Mouse (Mus musculus) intestine, embryonic 14.5 days (tissue): ENCODE measurements around the gene Bag5. TPM values are rescaled to one million over a fixed set of nuclear protein-coding genes. Genes with fewer than 3 reads are reported as not detected.

ENCODE experiments used
- ATAC-seq: fragments of 200-750 bp; cut with Nextera tagmentation; replicated peaks from 2 replicates; pipeline ENCODE4 v1.8.0; 2017; ENCODE audit warnings: low read depth, moderate number of reproducible peaks, moderate TSS enrichment, moderate library complexity; ENCODE audit not compliant: low FRiP score, low TSS enrichment
- DNase-seq: peaks from one replicate; pipeline ENCODE4 v3.0.0-alpha.2; 2018; ENCODE audit warnings: low spot score
- H3K27ac ChIP-seq: fragments of 300-500 bp; sonication (generic); 2 replicates; pipeline ENCODE4 v1.5.1; 2014; ENCODE audit warnings: low read depth, mild to moderate bottlenecking, control low read depth
- H3K27me3 ChIP-seq: fragments of 300-500 bp; sonication (generic); replicated peaks from 2 replicates; pipeline ENCODE4 v1.6.1; 2014; ENCODE audit warnings: low read length, control low read depth; ENCODE audit not compliant: control insufficient read depth, insufficient read depth
- H3K36me3 ChIP-seq: fragments of 300-500 bp; sonication (generic); 2 replicates; pipeline ENCODE4 v1.6.1; 2014; ENCODE audit warnings: low read length, control low read depth; ENCODE audit not compliant: control insufficient read depth, insufficient read depth
- H3K4me1 ChIP-seq: fragments of 300-500 bp; sonication (generic); replicated peaks from 2 replicates; pipeline ENCODE4 v1.6.1; 2014; ENCODE audit warnings: low read length, control low read depth, mixed read lengths; ENCODE audit not compliant: control insufficient read depth, insufficient read depth
- H3K4me2 ChIP-seq: fragments of 300-500 bp; sonication (generic); 2 replicates; pipeline ENCODE4 v1.6.1; 2014; ENCODE audit warnings: low read length
- H3K4me3 ChIP-seq: fragments of 300-500 bp; sonication (generic); 2 replicates; pipeline ENCODE4 v1.5.1; 2014; ENCODE audit warnings: low read depth, low read length, control low read depth, mixed read lengths
- H3K9ac ChIP-seq: fragments of 300-500 bp; sonication (generic); 2 replicates; pipeline ENCODE4 v1.6.1; 2014; ENCODE audit warnings: mild to moderate bottlenecking, low read length
- H3K9me3 ChIP-seq: fragments of 300-500 bp; sonication (generic); 2 replicates; pipeline ENCODE4 v1.6.1; 2016; ENCODE audit warnings: low read length, control low read depth; ENCODE audit not compliant: control insufficient read depth
- WGBS: fragments of 180-500 bp; shearing (Covaris S2); extraction: QIAGEN DNeasy Blood & Tissue Kit; methylation state at CpG from one replicate; pipeline ENCODE4 v1.1.7; 2014; 5-methylcytosine and 5-hydroxymethylcytosine counted together
- polyA plus RNA-seq: library from polyadenylated mRNA; unstranded; fragments of >200 nt; fragmentation: Nextera tagmentation; extraction: Ambion mirVana; gene quantifications from 2 replicates; pipeline ENCODE4 v1.2.1, GENCODE M21; 2014

The Bag5 gene
- 52.4 and 54.6 TPM in 2 replicates for polyA plus RNA-seq

GRCm38 (mm10) chr12:111713004-111713651, at the start of gene Bag5, which contains the start of gene Apopt1:
TSS of gene Bag5 (minus strand) at chr12:111713257.
TSS of gene Apopt1 (plus strand) at chr12:111713261.
- H3K9me3 ChIP-seq = no peaks in the 10 kb centered on the region
- under 1% methylated on average over 54 of the region's 86 CpGs for WGBS

GRCm38 (mm10) chr12:111760306-111760908, 47.4 kb upstream of the Bag5 start:
- no peaks in the 10 kb centered on the region for H3K9me3 ChIP-seq
- H3K9ac ChIP-seq = no peak overlapping the region
- ATAC-seq (no peak), DNase-seq (no peak)
- H3K27me3 ChIP-seq = no peaks in the 10 kb centered on the region
- WGBS = 53% methylated on average over 7 of the region's 7 CpGs
- H3K36me3 ChIP-seq = peaks cover 17% of the 10 kb centered on the region; the same call in 1 of the 2 replicates
- H3K27ac ChIP-seq = no peak overlapping the region
- peaks cover 21% of the 10 kb centered on the region for H3K4me1 ChIP-seq
- peak overlapping the region; percentile 65 for H3K4me2 ChIP-seq
- peak overlapping the region; percentile 83 for H3K4me3 ChIP-seq

More at GRCm38 (mm10) chr12:111713004-111713651, at the start of gene Bag5, which contains the start of gene Apopt1:
- ATAC-seq = peak; percentile 93
- H3K27ac ChIP-seq = peak within 1 kb of the TSS; percentile 62
- peak within 1 kb of the TSS; percentile 91 for H3K9ac ChIP-seq
- peaks cover 32% of the 10 kb centered on the region for H3K36me3 ChIP-seq
- H3K4me2 ChIP-seq = peak within 1 kb of the TSS; percentile 77
- H3K4me3 ChIP-seq = peak within 1 kb of the TSS; percentile 84
- peak; percentile 90 for DNase-seq
- H3K27me3 ChIP-seq = no peaks in the 10 kb centered on the region
- peaks cover 13% of the 10 kb centered on the region for H3K4me1 ChIP-seq

- 2% methylated on average over 35 of the region's 35 CpGs for WGBS
These were observed 46.4 kb upstream of the Bag5 start for GRCm38 (mm10) chr12:111759176-111760061.

GRCm38 (mm10) chr12:111758381-111759175, 45.5 kb upstream of the Bag5 start, which contains the start of gene Klc1:
TSS of gene Klc1 (plus strand) at chr12:111758849.
- H3K9ac ChIP-seq = peak within 1 kb of the TSS; percentile 91
- DNase-seq = peak; percentile 86
- H3K4me3 ChIP-seq = peak within 1 kb of the TSS; percentile 83
- peaks cover 20% of the 10 kb centered on the region for H3K4me1 ChIP-seq
- peak within 1 kb of the TSS; percentile 65 for H3K4me2 ChIP-seq
- WGBS = under 1% methylated on average over 68 of the region's 85 CpGs
- no peaks in the 10 kb centered on the region for H3K27me3 ChIP-seq
- H3K36me3 ChIP-seq = peaks cover 12% of the 10 kb centered on the region; the same call in 1 of the 2 replicates
- peak within 1 kb of the TSS; percentile 72 for H3K27ac ChIP-seq
- no peaks in the 10 kb centered on the region for H3K9me3 ChIP-seq
- ATAC-seq = peak; percentile 69

More at GRCm38 (mm10) chr12:111759176-111760061, 46.4 kb upstream of the Bag5 start:
- ATAC-seq (peak; percentile 41), DNase-seq (peak; percentile 60)
- Histone ChIP-seq H3K27ac (peak overlapping the region; percentile 72), H3K4me3 (peak overlapping the region; percentile 83), H3K4me2 (peak overlapping the region; percentile 65), H3K36me3 (peaks cover 17% of the 10 kb centered on the region; the same call in 1 of the 2 replicates), H3K4me1 (peaks cover 20% of the 10 kb centered on the region), H3K9ac (peak overlapping the region; percentile 91), H3K27me3 (no peaks in the 10 kb centered on the region), H3K9me3 (no peaks in the 10 kb centered on the region)

GRCm38 (mm10) chr12:111757561-111758325, 44.7 kb upstream of the Bag5 start:
- H3K27me3 ChIP-seq = no peaks in the 10 kb centered on the region
- H3K4me2 ChIP-seq = peak overlapping the region; percentile 65
- peak overlapping the region; percentile 91 for H3K9ac ChIP-seq
- DNase-seq = no peak
- peaks cover 6% of the 10 kb centered on the region; the same call in 1 of the 2 replicates for H3K36me3 ChIP-seq
- 54% methylated on average over 10 of the region's 10 CpGs for WGBS
- no peaks in the 10 kb centered on the region for H3K9me3 ChIP-seq
- H3K4me3 ChIP-seq = peak overlapping the region; percentile 83
- no peak overlapping the region for H3K27ac ChIP-seq
- peaks cover 20% of the 10 kb centered on the region for H3K4me1 ChIP-seq
- no peak for ATAC-seq

- no peak overlapping the region for H3K9ac ChIP-seq
- H3K4me2 ChIP-seq = no peak overlapping the region
- peaks cover 20% of the 10 kb centered on the region for H3K4me1 ChIP-seq
- no peaks in the 10 kb centered on the region for H3K27me3 ChIP-seq
- H3K9me3 ChIP-seq = no peaks in the 10 kb centered on the region
- H3K4me3 ChIP-seq = no peak overlapping the region
- no peak for DNase-seq
- H3K36me3 ChIP-seq = no peaks in the 10 kb centered on the region
- no peak for ATAC-seq
- 28% methylated on average over 5 of the region's 5 CpGs for WGBS
- H3K27ac ChIP-seq = no peak overlapping the region
These were observed 43.6 kb upstream of the Bag5 start for GRCm38 (mm10) chr12:111756698-111757082.

- no peak for ATAC-seq
- 52% methylated on average over 4 of the region's 4 CpGs for WGBS
- H3K9ac ChIP-seq = no peak overlapping the region
- H3K27ac ChIP-seq = no peak overlapping the region
- H3K4me2 ChIP-seq = no peak overlapping the region
- H3K4me1 ChIP-seq = peaks cover 19% of the 10 kb centered on the region
- H3K4me3 ChIP-seq = no peak overlapping the region
- H3K36me3 ChIP-seq = no peaks in the 10 kb centered on the region
- H3K9me3 ChIP-seq = no peaks in the 10 kb centered on the region
- no peak for DNase-seq
- no peaks in the 10 kb centered on the region for H3K27me3 ChIP-seq
These were observed 43.1 kb upstream of the Bag5 start for GRCm38 (mm10) chr12:111756082-111756697.
